ENCODE assay signal across 12 mouse cellular contexts in the genomic region with DNA sequence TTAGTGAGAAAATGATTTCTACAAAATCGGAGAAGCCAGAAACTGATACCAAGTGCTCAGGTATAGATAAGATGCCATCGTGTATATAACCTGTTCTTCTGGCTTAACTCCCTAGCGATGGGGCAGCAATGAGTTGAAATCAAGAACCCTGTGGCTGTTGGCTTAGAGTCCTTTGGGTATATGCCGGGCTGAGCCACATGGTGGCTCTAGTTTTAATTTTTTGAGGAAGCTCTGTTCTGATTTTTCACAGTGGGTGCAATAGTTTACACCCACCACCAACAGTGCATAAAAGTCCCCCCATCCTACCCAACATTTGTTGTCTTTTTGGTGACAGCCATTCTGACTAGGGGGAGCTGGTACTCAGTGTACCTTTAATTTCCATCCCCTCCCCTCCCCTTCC.
DNase-seq lines count a peak whose midpoint lies in the region.
"Had no signal": no experiment of that assay in that cellular context is flagged by ENCODE, and none has a peak within 500 bp of the region (broad histone marks: within the 10 kb centered on the region; RNA-seq: fewer than 3 reads in every experiment).

No protein-coding gene starts in this region.

- DNase-seq in heart, adult 11 months, result peak; percentile 28
- no peak for DNase-seq in heart, adult 8-10 months (ENCODE audit: low spot score)
- DNase-seq in layer of hippocampus, postnatal 10 days (ENCODE audit: low spot score in 2 of 2), result peak; percentile 30 to 46
- no peak for DNase-seq in layer of hippocampus, postnatal 36 days
- peak; percentile 15 for DNase-seq in thymus, postnatal 4 days
- DNase-seq in thymus, postnatal 36 days, result no peak
- DNase-seq in right cerebral cortex, adult 2 months (ENCODE audit: low spot score in 2 of 2), result no peak
- DNase-seq: cerebellum, adult 11 months; gastrocnemius, postnatal 10 days; heart, postnatal 14 days; kidney, adult 11 months; kidney, postnatal 25 days had no signal

Comparison
In these comparisons a context has a peak if more than half of its experiments do, and no peak if none do; other contexts are left out.
1. DNase-seq: peak in heart, adult 11 months (single experiment), layer of hippocampus, postnatal 10 days (2 of 2) and thymus, postnatal 4 days (single experiment); none in heart, adult 8-10 months (single experiment), layer of hippocampus, postnatal 36 days (0 of 2), thymus, postnatal 36 days (0 of 2) and right cerebral cortex, adult 2 months (0 of 2).